Mouse (Mus musculus): ENCODE results near the gene Cpne9. TPM values are rescaled to one million over a fixed set of nuclear protein-coding genes. Genes with fewer than 3 reads are reported as not detected.

The Cpne9 gene
- polyA plus RNA-seq (2014; fragmentation: Nextera tagmentation; extraction: Ambion mirVana): 0.13 and 0.29 TPM in 2 replicates

DNA sequence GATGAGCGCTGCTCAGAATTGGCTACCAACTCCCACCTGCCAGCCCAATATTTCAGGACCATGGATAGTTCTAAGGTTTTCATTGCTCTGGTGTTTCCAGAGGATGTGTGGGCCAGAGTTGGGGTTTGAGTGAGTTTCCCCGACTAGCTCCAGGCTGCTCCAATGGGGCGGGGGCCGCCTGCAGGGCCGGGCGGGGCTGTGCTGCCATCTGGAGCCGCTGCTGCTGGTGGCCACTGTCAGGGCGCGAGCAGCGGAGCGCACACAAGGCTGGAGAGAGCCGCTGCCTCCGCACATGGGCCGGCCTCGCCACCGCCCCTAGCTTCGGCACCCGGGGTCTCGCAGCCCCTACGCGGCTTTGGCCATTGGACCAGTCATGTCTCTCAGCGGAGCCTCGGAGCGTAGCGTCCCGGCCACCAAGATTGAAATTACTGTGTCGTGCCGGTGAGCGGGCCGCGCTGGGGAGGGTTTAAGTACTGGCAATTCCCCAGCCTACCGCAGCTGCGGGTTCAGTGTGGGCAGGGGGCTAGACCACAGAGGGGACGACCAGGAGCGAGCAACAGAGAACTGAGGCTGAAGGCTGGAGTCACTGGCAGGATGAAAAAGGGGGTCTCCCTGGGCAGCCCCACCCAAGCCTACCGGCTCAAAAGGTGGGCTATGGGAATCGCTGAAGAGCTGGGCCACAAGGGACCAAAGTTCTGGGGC, at the start of gene Cpne9:
Gene Cpne9, plus strand, starts transcription at position 207 of the 702 bp plus-strand sequence.
- Histone ChIP-seq H3K4me2 (ENCODE audit: low read depth, low read length) (peak within 1 kb of the TSS; percentile 35), H3K27ac (replicated peaks; ENCODE audit: low read depth, low read length) (no peak within 1 kb of the TSS), H3K27me3 (replicated peaks; ENCODE audit: control insufficient read depth, insufficient read depth, low read length) (peaks cover 29% of the 10 kb centered on the region), H3K9ac (ENCODE audit: low read depth, low read length) (no peak within 1 kb of the TSS), H3K4me1 (ENCODE audit: control insufficient read depth, insufficient read depth, low read length) (peaks cover 4% of the 10 kb centered on the region), H3K36me3 (ENCODE audit: control insufficient read depth, insufficient read depth, low read length) (peaks cover 15% of the 10 kb centered on the region), H3K9me3 (ENCODE audit: control insufficient read depth, low read length) (no peaks in the 10 kb centered on the region), H3K4me3 (ENCODE audit: low read depth, low read length) (peak within 1 kb of the TSS; percentile 18)
- peak; percentile 78 for ATAC-seq (ENCODE audit: low read depth)
- DNase-seq (ENCODE audit: low spot score): peak; percentile 82
- WGBS: 2% methylated on average over 36 of the region's 37 CpGs

DNA sequence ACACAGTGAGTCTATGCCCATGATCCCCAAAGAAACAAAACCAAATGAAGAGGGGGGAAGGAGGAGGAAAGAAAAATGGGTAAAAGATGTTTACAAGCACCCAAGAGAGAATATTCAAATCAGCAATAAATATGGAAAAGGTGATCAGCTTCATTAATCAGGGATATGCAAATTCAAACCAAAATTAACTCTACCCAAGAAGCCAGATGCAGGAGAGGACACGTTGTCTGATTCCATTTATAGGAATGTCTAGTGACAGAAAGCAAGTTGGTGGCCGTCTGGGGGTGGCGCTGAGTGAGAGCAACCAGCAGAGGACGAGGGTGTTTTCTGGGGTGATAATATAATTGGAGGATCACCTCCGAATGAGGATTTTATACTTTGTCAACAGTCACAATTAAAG, 47.0 kb upstream of the Cpne9 start:
- H3K4me1 ChIP-seq (ENCODE audit: control insufficient read depth, insufficient read depth, low read length): peaks cover 8% of the 10 kb centered on the region; the same call in 1 of the 2 replicates
- 68% methylated on average over 5 of the region's 5 CpGs for WGBS
- H3K9ac ChIP-seq (ENCODE audit: low read depth, low read length): no peak overlapping the region
- no peaks in the 10 kb centered on the region for H3K27me3 ChIP-seq (replicated peaks; ENCODE audit: control insufficient read depth, insufficient read depth, low read length)
- no peak overlapping the region for H3K4me3 ChIP-seq (ENCODE audit: low read depth, low read length)
- ATAC-seq (ENCODE audit: low read depth) (no peak), DNase-seq (ENCODE audit: low spot score) (no peak)
- 0 out of 2 replicates have a peak, but pooled peaks cover 4% of the 10 kb centered on the region for H3K9me3 ChIP-seq (ENCODE audit: control insufficient read depth, low read length)
- no peak overlapping the region for H3K4me2 ChIP-seq (ENCODE audit: low read depth, low read length)
- H3K27ac ChIP-seq (replicated peaks; ENCODE audit: low read depth, low read length): no peak overlapping the region
- 0 out of 2 replicates have a peak, but pooled peaks cover 5% of the 10 kb centered on the region for H3K36me3 ChIP-seq (ENCODE audit: control insufficient read depth, insufficient read depth, low read length)

DNA sequence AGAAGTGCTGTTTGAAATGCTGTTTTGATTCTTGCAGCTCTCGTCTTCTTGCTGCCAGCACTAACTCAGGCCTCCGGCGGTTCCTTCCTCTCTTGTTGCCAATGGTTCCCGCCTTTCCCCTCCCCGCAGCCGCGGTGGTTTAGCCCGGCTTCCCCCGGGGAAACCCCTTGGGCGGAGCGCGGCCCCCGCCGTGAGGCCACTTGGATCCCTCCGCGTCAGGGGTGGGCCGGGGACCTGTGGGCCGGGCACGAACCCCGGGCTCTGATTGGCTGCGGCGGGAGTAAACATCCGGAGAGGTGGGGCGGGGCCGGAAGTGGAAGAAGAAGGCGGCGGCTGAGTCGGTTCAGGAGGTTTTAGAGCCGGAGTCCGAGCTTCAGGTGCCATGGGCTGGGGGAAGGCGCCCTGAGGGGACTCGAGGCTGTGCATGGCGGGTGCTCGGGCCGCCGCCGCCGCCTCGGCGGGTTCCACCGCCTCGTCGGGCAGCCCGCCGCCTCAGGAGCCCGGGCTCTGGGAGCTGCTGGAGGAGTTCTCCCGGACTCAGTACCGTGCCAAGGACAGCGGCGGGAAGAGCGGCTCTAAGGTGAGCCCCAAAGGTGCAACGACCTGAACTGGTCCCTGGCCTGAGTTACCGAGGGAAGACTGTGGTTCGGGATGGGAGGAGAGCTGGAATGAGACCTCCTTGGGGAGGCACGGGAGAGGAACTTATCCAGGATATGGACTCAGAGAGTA, 44.4 kb upstream of the Cpne9 start, which contains the start of gene Mtmr14:
Gene Mtmr14, plus strand, starts transcription at position 302 of the 729 bp plus-strand sequence.
- H3K4me2 ChIP-seq (ENCODE audit: low read depth, low read length): peak within 1 kb of the TSS; percentile 84
- under 1% methylated on average over 39 of the region's 55 CpGs for WGBS
- peak; percentile 99 for ATAC-seq (ENCODE audit: low read depth)
- H3K9me3 ChIP-seq (ENCODE audit: control insufficient read depth, low read length): no peaks in the 10 kb centered on the region
- peak within 1 kb of the TSS; percentile 58; the same call in 1 of the 2 replicates for H3K27ac ChIP-seq (replicated peaks; ENCODE audit: low read depth, low read length)
- H3K4me1 ChIP-seq (ENCODE audit: control insufficient read depth, insufficient read depth, low read length): peaks cover 8% of the 10 kb centered on the region; the same call in 1 of the 2 replicates
- peak within 1 kb of the TSS; percentile 92 for H3K4me3 ChIP-seq (ENCODE audit: low read depth, low read length)
- peak; percentile 98 for DNase-seq (ENCODE audit: low spot score)
- peak within 1 kb of the TSS; percentile 81 for H3K9ac ChIP-seq (ENCODE audit: low read depth, low read length)
- peaks cover 18% of the 10 kb centered on the region; the same call in 1 of the 2 replicates for H3K36me3 ChIP-seq (ENCODE audit: control insufficient read depth, insufficient read depth, low read length)
- H3K27me3 ChIP-seq (replicated peaks; ENCODE audit: control insufficient read depth, insufficient read depth, low read length): no peaks in the 10 kb centered on the region

DNA sequence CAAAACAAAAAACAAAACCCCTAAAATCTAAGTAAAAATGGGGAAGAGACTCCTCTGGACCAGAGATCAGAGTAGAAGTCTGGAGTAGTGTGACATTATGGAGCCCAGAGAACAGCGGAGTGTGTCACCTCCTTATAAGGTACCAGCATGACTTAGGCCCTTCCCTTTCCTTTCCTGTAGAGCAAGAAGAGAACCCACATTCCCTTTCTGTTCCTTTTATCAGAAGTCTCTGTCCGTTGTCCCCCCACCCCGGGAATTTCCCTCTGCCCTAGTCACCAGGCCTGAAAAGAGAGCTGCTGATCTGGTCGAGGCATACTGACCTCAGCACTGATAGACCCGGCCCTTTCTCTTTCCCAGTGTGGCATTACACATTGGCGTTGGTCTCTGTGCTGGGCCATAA, 43.7 kb upstream of the Cpne9 start:
- peak overlapping the region; percentile 84 for H3K4me2 ChIP-seq (ENCODE audit: low read depth, low read length)
- H3K4me3 ChIP-seq (ENCODE audit: low read depth, low read length): peak overlapping the region; percentile 92
- H3K36me3 ChIP-seq (ENCODE audit: control insufficient read depth, insufficient read depth, low read length): peaks cover 23% of the 10 kb centered on the region; the same call in 1 of the 2 replicates
- no peak overlapping the region for H3K27ac ChIP-seq (replicated peaks; ENCODE audit: low read depth, low read length)
- peak overlapping the region; percentile 81 for H3K9ac ChIP-seq (ENCODE audit: low read depth, low read length)
- H3K9me3 ChIP-seq (ENCODE audit: control insufficient read depth, low read length): no peaks in the 10 kb centered on the region
- ATAC-seq (ENCODE audit: low read depth) (no peak), DNase-seq (ENCODE audit: low spot score) (no peak)
- peaks cover 8% of the 10 kb centered on the region; the same call in 1 of the 2 replicates for H3K4me1 ChIP-seq (ENCODE audit: control insufficient read depth, insufficient read depth, low read length)
- 35% methylated on average over 6 of the region's 6 CpGs for WGBS
- no peaks in the 10 kb centered on the region for H3K27me3 ChIP-seq (replicated peaks; ENCODE audit: control insufficient read depth, insufficient read depth, low read length)

DNA sequence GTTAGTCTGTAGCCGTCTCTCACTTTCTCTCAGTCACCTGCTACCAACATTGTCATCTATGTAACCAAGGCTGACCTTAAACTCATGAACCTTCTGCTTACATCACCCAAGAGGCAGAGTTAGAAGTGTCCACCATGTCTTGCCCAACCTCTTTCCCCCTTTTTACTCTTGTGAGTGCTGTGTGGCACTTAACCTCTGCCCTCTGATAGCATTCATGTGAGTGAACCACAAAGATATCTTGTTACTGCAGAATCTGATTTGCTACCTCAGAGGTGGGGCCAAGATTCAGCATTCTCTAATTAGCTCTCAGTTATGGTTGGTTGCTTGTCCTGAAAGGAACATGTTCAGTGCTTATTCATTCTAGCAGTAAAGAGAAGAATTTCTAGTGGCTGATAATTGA, 39.4 kb upstream of the Cpne9 start:
- peaks cover 36% of the 10 kb centered on the region for H3K36me3 ChIP-seq (ENCODE audit: control insufficient read depth, insufficient read depth, low read length)

DNA sequence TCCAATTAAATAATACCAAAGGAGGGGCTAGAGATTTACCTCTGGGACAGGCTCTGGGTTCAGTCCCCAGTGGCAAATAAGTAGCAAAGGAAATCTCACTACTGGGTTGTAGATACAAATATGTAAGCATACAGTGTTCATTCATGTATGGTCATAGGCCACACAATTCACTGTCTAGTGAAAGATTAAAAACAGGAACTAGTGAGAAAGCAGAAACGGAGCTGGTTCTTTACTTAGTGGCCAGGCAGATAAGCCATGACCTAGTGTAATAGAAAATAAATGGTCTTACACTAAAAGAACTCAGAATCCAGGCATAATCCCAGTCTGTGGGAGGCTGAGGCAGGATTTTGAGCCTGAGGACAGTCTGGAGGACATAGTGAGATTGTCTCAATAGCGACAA, 36.5 kb upstream of the Cpne9 start:
- DNase-seq (ENCODE audit: low spot score) (no peak), ATAC-seq (ENCODE audit: low read depth) (no peak)
- Histone ChIP-seq H3K9ac (ENCODE audit: low read depth, low read length) (no peak overlapping the region), H3K9me3 (ENCODE audit: control insufficient read depth, low read length) (no peaks in the 10 kb centered on the region), H3K4me2 (ENCODE audit: low read depth, low read length) (no peak overlapping the region), H3K36me3 (ENCODE audit: control insufficient read depth, insufficient read depth, low read length) (peaks cover 43% of the 10 kb centered on the region), H3K4me3 (ENCODE audit: low read depth, low read length) (no peak overlapping the region), H3K27ac (replicated peaks; ENCODE audit: low read depth, low read length) (no peak overlapping the region), H3K4me1 (ENCODE audit: control insufficient read depth, insufficient read depth, low read length) (no peaks in the 10 kb centered on the region), H3K27me3 (replicated peaks; ENCODE audit: control insufficient read depth, insufficient read depth, low read length) (no peaks in the 10 kb centered on the region)
- 86% methylated on average over 2 of the region's 2 CpGs for WGBS

More for the DNA sequence above, 39.4 kb upstream of the Cpne9 start:
- no peaks in the 10 kb centered on the region for H3K9me3 ChIP-seq (ENCODE audit: control insufficient read depth, low read length)
- WGBS: 78% methylated on average over 1 of the region's 1 CpGs
- H3K27me3 ChIP-seq (replicated peaks; ENCODE audit: control insufficient read depth, insufficient read depth, low read length): no peaks in the 10 kb centered on the region
- no peak for ATAC-seq (ENCODE audit: low read depth)
- H3K27ac ChIP-seq (replicated peaks; ENCODE audit: low read depth, low read length): no peak overlapping the region
- DNase-seq (ENCODE audit: low spot score): no peak
- H3K4me3 ChIP-seq (ENCODE audit: low read depth, low read length): no peak overlapping the region
- H3K9ac ChIP-seq (ENCODE audit: low read depth, low read length): no peak overlapping the region
- no peak overlapping the region for H3K4me2 ChIP-seq (ENCODE audit: low read depth, low read length)
- peaks cover 8% of the 10 kb centered on the region; the same call in 1 of the 2 replicates for H3K4me1 ChIP-seq (ENCODE audit: control insufficient read depth, insufficient read depth, low read length)

DNA sequence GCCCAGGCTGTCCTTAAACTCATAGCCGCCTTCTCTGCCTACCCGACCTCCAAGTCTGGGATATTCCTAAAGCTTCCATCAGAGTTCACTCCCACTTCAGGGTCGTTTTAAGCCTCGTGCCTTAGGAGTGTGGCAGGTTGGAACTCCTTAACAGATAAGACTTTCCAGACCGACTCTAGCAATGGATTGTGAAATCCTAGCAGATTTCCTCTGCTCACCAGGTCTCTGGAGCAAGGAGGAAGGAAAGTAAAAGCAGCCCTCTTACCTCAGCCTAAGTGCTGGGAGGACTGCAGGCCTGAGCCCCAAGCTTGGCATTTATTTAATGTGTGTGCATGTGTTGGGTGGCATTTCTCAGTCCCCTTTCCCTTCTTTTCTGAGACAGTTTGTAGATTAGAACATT, 31.3 kb upstream of the Cpne9 start:
- no peaks in the 10 kb centered on the region for H3K27me3 ChIP-seq (replicated peaks; ENCODE audit: control insufficient read depth, insufficient read depth, low read length)
- H3K36me3 ChIP-seq (ENCODE audit: control insufficient read depth, insufficient read depth, low read length): peaks cover 63% of the 10 kb centered on the region
- no peak overlapping the region for H3K27ac ChIP-seq (replicated peaks; ENCODE audit: low read depth, low read length)
- H3K4me1 ChIP-seq (ENCODE audit: control insufficient read depth, insufficient read depth, low read length): no peaks in the 10 kb centered on the region
- H3K9ac ChIP-seq (ENCODE audit: low read depth, low read length): no peak overlapping the region
- no peak overlapping the region for H3K4me2 ChIP-seq (ENCODE audit: low read depth, low read length)
- no peak for DNase-seq (ENCODE audit: low spot score)
- no peak overlapping the region for H3K4me3 ChIP-seq (ENCODE audit: low read depth, low read length)
- WGBS: 91% methylated on average over 5 of the region's 5 CpGs
- ATAC-seq (ENCODE audit: low read depth): no peak
- H3K9me3 ChIP-seq (ENCODE audit: control insufficient read depth, low read length): no peaks in the 10 kb centered on the region

DNA sequence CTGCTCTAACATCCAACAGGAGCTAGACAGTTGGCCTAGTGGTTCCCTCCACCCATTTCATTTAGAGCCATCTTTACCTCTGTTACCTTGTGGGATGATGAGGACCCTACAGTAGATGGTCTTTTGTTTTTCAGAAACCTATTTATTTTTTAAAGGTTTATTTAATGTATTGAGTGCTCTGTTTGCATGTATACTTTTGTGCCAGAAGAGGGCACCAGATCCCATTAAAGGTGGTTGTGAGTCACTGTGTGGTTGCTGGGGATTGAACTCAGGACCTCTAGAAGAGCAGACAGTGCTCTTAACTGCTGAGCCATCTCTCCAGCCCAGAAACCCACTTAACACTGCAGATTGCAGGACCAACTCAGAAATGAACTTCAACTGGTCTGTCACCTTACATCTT, 30.2 kb upstream of the Cpne9 start:
- no peak overlapping the region for H3K9ac ChIP-seq (ENCODE audit: low read depth, low read length)
- no peaks in the 10 kb centered on the region for H3K4me1 ChIP-seq (ENCODE audit: control insufficient read depth, insufficient read depth, low read length)
- H3K27me3 ChIP-seq (replicated peaks; ENCODE audit: control insufficient read depth, insufficient read depth, low read length): no peaks in the 10 kb centered on the region
- H3K27ac ChIP-seq (replicated peaks; ENCODE audit: low read depth, low read length): no peak overlapping the region
- ATAC-seq (ENCODE audit: low read depth) (no peak), DNase-seq (ENCODE audit: low spot score) (no peak)
- H3K36me3 ChIP-seq (ENCODE audit: control insufficient read depth, insufficient read depth, low read length): peaks cover 67% of the 10 kb centered on the region
- no peaks in the 10 kb centered on the region for H3K9me3 ChIP-seq (ENCODE audit: control insufficient read depth, low read length)
- no peak overlapping the region for H3K4me3 ChIP-seq (ENCODE audit: low read depth, low read length)
- no peak overlapping the region for H3K4me2 ChIP-seq (ENCODE audit: low read depth, low read length)
